Mouse (Mus musculus): ENCODE data around the gene Ist1. TPM values are rescaled to one million over a fixed set of nuclear protein-coding genes. Genes with fewer than 3 reads are reported as not detected.

The Ist1 gene
- total and polyA plus RNA-seq, 3 experiments = 23.4 to 88.4 (median 69.7) TPM

DNA sequence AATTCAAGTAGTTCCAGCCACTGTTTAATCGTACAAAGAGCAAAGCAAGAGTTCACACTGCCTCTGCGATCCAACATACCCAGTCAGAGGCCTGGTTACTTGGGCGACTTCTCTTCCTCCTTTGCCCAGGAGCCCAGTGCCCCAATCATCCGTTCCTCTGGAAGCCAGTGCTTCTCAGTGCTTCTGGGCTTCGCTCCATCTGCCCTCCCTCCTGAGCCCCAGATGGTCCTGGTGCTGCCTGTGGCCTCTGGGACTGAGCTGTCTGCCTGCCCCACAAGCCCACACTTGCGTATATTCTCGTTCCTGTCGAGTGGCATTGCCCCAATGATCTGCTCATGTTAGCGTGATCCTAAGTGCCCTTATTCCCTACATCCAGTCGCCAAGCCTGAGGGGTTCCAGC lies 42.3 kb downstream of the Ist1 start:
- TF ChIP-seq GATA2 (IDR thresholded peaks at IDR 0.05; ENCODE audit: borderline replicate concordance, low read depth, low read length) (no peak), CTCF (IDR thresholded peaks at IDR 0.05; ENCODE audit: low read depth, low read length) (no peak), TAL1 (conservative IDR thresholded peaks at IDR 0.05; ENCODE audit: low read depth, low read length) (no peak), POLR2AphosphoS5 (IDR thresholded peaks at IDR 0.05; ENCODE audit: insufficient replicate concordance, low read depth, low read length) (no peak), GATA1 (IDR thresholded peaks at IDR 0.05; ENCODE audit: borderline replicate concordance, low read length) (no peak)
- no peaks in the 10 kb centered on the region for H3K4me1 ChIP-seq (ENCODE audit: insufficient read depth, low read depth, low read length)
- H3K9me3 ChIP-seq (replicated peaks) = no peaks in the 10 kb centered on the region
- H3K27me3 ChIP-seq (ENCODE audit: insufficient read depth, low read length) = no peaks in the 10 kb centered on the region
- DNase-seq (ENCODE audit: low spot score) (no peak), ATAC-seq (ENCODE audit: extremely low read depth, insufficient number of reproducible peaks, low FRiP score, poor library complexity, severe bottlenecking) (no peak)
- H3K4me3 ChIP-seq (ENCODE audit: low read depth, low read length) = no peak overlapping the region
- peaks cover 75% of the 10 kb centered on the region for H3K36me3 ChIP-seq (replicated peaks)

DNA sequence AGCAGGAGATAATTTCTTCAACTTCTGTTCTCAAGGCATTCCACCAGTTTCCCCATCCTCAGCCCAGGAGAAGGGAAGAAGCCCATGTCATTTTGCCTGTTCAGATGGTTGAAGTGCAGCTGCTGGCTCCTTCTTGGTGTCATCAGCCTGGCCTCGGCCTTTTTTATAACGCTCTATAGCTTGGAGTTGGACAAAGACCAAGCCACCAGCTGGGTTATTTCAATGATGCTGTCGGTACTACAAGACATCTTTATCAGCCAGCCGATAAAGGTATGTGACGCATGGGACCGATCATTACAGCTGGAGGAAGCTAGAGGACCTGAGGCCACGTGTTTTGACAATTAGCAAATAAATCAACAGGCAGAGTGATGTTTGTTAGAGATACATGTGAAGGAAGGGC lies 44.6 kb downstream of the Ist1 start:
- no peak overlapping the region for H3K4me3 ChIP-seq (ENCODE audit: low read depth, low read length)
- ATAC-seq (ENCODE audit: extremely low read depth, insufficient number of reproducible peaks, low FRiP score, poor library complexity, severe bottlenecking) = no peak
- H3K4me1 ChIP-seq (ENCODE audit: insufficient read depth, low read depth, low read length) = no peaks in the 10 kb centered on the region
- peaks cover 81% of the 10 kb centered on the region for H3K36me3 ChIP-seq (replicated peaks)
- no peaks in the 10 kb centered on the region for H3K27me3 ChIP-seq (ENCODE audit: insufficient read depth, low read length)
- H3K9me3 ChIP-seq (replicated peaks) = no peaks in the 10 kb centered on the region
- DNase-seq (ENCODE audit: low spot score) = no peak
- TF ChIP-seq GATA1 (IDR thresholded peaks at IDR 0.05; ENCODE audit: borderline replicate concordance, low read length) (no peak), GATA2 (IDR thresholded peaks at IDR 0.05; ENCODE audit: borderline replicate concordance, low read depth, low read length) (no peak), CTCF (IDR thresholded peaks at IDR 0.05; ENCODE audit: low read depth, low read length) (no peak), POLR2AphosphoS5 (IDR thresholded peaks at IDR 0.05; ENCODE audit: insufficient replicate concordance, low read depth, low read length) (no peak), TAL1 (conservative IDR thresholded peaks at IDR 0.05; ENCODE audit: low read depth, low read length) (no peak)

DNA sequence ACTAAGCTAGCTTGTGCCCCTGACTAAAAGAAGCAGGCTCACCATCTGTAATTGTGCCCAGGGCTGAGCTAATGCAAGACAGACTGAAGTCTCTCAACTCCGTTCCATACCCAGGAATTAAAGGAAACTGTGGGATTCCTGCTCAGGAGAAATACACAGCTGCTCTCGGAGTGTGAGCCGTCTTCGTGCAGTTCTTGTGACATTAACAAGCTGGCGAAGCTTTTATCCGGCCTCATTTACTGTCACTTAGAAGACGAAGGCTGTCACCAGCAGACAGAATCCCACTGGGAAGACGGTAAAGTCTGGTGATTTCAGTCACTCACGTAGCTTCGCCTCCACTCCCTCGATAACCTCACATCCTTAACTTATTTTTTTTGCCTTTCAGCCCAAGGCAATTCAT lies 45.7 kb downstream of the Ist1 start:
- Histone ChIP-seq H3K36me3 (replicated peaks) (peaks cover 81% of the 10 kb centered on the region), H3K9me3 (replicated peaks) (no peaks in the 10 kb centered on the region), H3K4me1 (ENCODE audit: insufficient read depth, low read depth, low read length) (no peaks in the 10 kb centered on the region), H3K4me3 (ENCODE audit: low read depth, low read length) (no peak overlapping the region), H3K27me3 (ENCODE audit: insufficient read depth, low read length) (no peaks in the 10 kb centered on the region)
- DNase-seq (ENCODE audit: low spot score) (no peak), ATAC-seq (ENCODE audit: extremely low read depth, insufficient number of reproducible peaks, low FRiP score, poor library complexity, severe bottlenecking) (no peak)
- TF ChIP-seq POLR2AphosphoS5 (IDR thresholded peaks at IDR 0.05; ENCODE audit: insufficient replicate concordance, low read depth, low read length) = no peak
- TF ChIP-seq GATA2 (IDR thresholded peaks at IDR 0.05; ENCODE audit: borderline replicate concordance, low read depth, low read length) = no peak
- TF ChIP-seq CTCF (IDR thresholded peaks at IDR 0.05; ENCODE audit: low read depth, low read length) = no peak
- TF ChIP-seq GATA1 (IDR thresholded peaks at IDR 0.05; ENCODE audit: borderline replicate concordance, low read length) = no peak
- no peak for TF ChIP-seq TAL1 (conservative IDR thresholded peaks at IDR 0.05; ENCODE audit: low read depth, low read length)

- no peak overlapping the region for H3K4me3 ChIP-seq (ENCODE audit: low read depth, low read length)
- no peaks in the 10 kb centered on the region for H3K9me3 ChIP-seq (replicated peaks)
- peaks cover 87% of the 10 kb centered on the region for H3K36me3 ChIP-seq (replicated peaks)
- H3K27me3 ChIP-seq (ENCODE audit: insufficient read depth, low read length) = no peaks in the 10 kb centered on the region
- DNase-seq (ENCODE audit: low spot score) = no peak
- no peak for TF ChIP-seq CTCF (IDR thresholded peaks at IDR 0.05; ENCODE audit: low read depth, low read length)
- no peak for ATAC-seq (ENCODE audit: extremely low read depth, insufficient number of reproducible peaks, low FRiP score, poor library complexity, severe bottlenecking)
- no peaks in the 10 kb centered on the region for H3K4me1 ChIP-seq (ENCODE audit: insufficient read depth, low read depth, low read length)
These were observed 51.8 kb downstream of the Ist1 start for GRCm38 (mm10) chr8:109641236-109641635.

- Histone ChIP-seq H3K4me3 (ENCODE audit: low read depth, low read length) (no peak overlapping the region), H3K4me1 (ENCODE audit: insufficient read depth, low read depth, low read length) (no peaks in the 10 kb centered on the region), H3K9me3 (replicated peaks) (no peaks in the 10 kb centered on the region), H3K27me3 (ENCODE audit: insufficient read depth, low read length) (no peaks in the 10 kb centered on the region), H3K36me3 (replicated peaks) (peaks cover 85% of the 10 kb centered on the region)
- ATAC-seq (ENCODE audit: extremely low read depth, insufficient number of reproducible peaks, low FRiP score, poor library complexity, severe bottlenecking) (no peak), DNase-seq (ENCODE audit: low spot score) (no peak)
- TF ChIP-seq GATA1 (IDR thresholded peaks at IDR 0.05; ENCODE audit: borderline replicate concordance, low read length) (no peak), POLR2AphosphoS5 (IDR thresholded peaks at IDR 0.05; ENCODE audit: insufficient replicate concordance, low read depth, low read length) (no peak), GATA2 (IDR thresholded peaks at IDR 0.05; ENCODE audit: borderline replicate concordance, low read depth, low read length) (no peak), TAL1 (conservative IDR thresholded peaks at IDR 0.05; ENCODE audit: low read depth, low read length) (no peak), CTCF (IDR thresholded peaks at IDR 0.05; ENCODE audit: low read depth, low read length) (no peak)
These were observed 52.6 kb downstream of the Ist1 start for GRCm38 (mm10) chr8:109640410-109640809.

- ATAC-seq (ENCODE audit: extremely low read depth, insufficient number of reproducible peaks, low FRiP score, poor library complexity, severe bottlenecking) = no peak
- TF ChIP-seq GATA1 (IDR thresholded peaks at IDR 0.05; ENCODE audit: borderline replicate concordance, low read length) (no peak), POLR2AphosphoS5 (IDR thresholded peaks at IDR 0.05; ENCODE audit: insufficient replicate concordance, low read depth, low read length) (no peak), TAL1 (conservative IDR thresholded peaks at IDR 0.05; ENCODE audit: low read depth, low read length) (no peak), CTCF (IDR thresholded peaks at IDR 0.05; ENCODE audit: low read depth, low read length) (no peak), GATA2 (IDR thresholded peaks at IDR 0.05; ENCODE audit: borderline replicate concordance, low read depth, low read length) (no peak)
- no peak overlapping the region for H3K4me3 ChIP-seq (ENCODE audit: low read depth, low read length)
- DNase-seq (ENCODE audit: low spot score) = no peak
- H3K27me3 ChIP-seq (ENCODE audit: insufficient read depth, low read length) = no peaks in the 10 kb centered on the region
- no peaks in the 10 kb centered on the region for H3K9me3 ChIP-seq (replicated peaks)
- H3K36me3 ChIP-seq (replicated peaks) = peaks cover 86% of the 10 kb centered on the region
- H3K4me1 ChIP-seq (ENCODE audit: insufficient read depth, low read depth, low read length) = no peaks in the 10 kb centered on the region
These were observed 54.2 kb downstream of the Ist1 start for GRCm38 (mm10) chr8:109638851-109639250.

GRCm38 (mm10) chr8:109635146-109635545 lies 57.9 kb downstream of the Ist1 start:
- Histone ChIP-seq H3K4me1 (ENCODE audit: insufficient read depth, low read depth, low read length) (no peaks in the 10 kb centered on the region), H3K36me3 (replicated peaks) (peaks cover 91% of the 10 kb centered on the region), H3K27me3 (ENCODE audit: insufficient read depth, low read length) (no peaks in the 10 kb centered on the region), H3K4me3 (ENCODE audit: low read depth, low read length) (no peak overlapping the region), H3K9me3 (replicated peaks) (no peaks in the 10 kb centered on the region)
- no peak for DNase-seq (ENCODE audit: low spot score)
- no peak for ATAC-seq (ENCODE audit: extremely low read depth, insufficient number of reproducible peaks, low FRiP score, poor library complexity, severe bottlenecking)
- TF ChIP-seq POLR2AphosphoS5 (IDR thresholded peaks at IDR 0.05; ENCODE audit: insufficient replicate concordance, low read depth, low read length) = no peak
- no peak for TF ChIP-seq GATA2 (IDR thresholded peaks at IDR 0.05; ENCODE audit: borderline replicate concordance, low read depth, low read length)
- TF ChIP-seq TAL1 (conservative IDR thresholded peaks at IDR 0.05; ENCODE audit: low read depth, low read length) = no peak
- no peak for TF ChIP-seq GATA1 (IDR thresholded peaks at IDR 0.05; ENCODE audit: borderline replicate concordance, low read length)
- TF ChIP-seq CTCF (IDR thresholded peaks at IDR 0.05; ENCODE audit: low read depth, low read length) = no peak
